In the genomic region with DNA sequence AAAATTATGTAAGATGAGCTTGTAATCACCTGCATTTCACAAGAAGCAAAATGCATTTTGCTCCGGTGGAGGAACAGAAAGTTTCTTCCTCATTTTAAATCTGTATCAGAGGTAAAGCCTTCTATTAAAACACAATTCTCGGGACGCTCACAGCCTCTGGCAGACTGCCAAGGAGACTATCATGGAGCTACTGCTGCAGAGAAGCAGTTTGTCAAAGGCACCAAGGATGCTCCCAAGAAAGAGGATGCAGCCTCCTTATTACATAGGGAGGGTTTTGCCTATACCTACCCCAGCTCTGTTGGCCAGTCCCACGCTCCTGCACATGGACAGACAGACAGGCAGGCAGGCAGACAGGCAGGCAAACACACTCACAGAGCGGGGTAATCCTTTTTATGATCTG, we compare ENCODE assay signal across 10 mouse cellular contexts. TPM values are rescaled to one million over a fixed set of nuclear protein-coding genes. Genes with fewer than 3 reads are reported as not detected.
DNase-seq lines count a peak whose midpoint lies in the region; ATAC-seq and TF ChIP-seq lines count a peak whose summit lies in the region.
"Had no signal": no experiment of that assay in that cellular context is flagged by ENCODE, and none has a peak within 500 bp of the region (broad histone marks: within the 10 kb centered on the region; RNA-seq: fewer than 3 reads in every experiment).

No protein-coding gene starts in this region.

- no peak for DNase-seq in forebrain, embryonic 11.5 days (ENCODE audit: low spot score)
- DNase-seq in left cerebral cortex, adult 2 months (ENCODE audit: extremely low spot score in 1 of 2, low spot score in 2 of 2) = peak in 1 of 2 experiments; percentile 56
- DNase-seq in left cerebral cortex, postnatal 36 days (ENCODE audit: low spot score in 2 of 2) = no peak
- peak; percentile 41 for DNase-seq in adrenal gland, postnatal 25 days
- no peak for DNase-seq in thymus, adult 2 months
- DNase-seq in T-cell, adult 2 months (ENCODE audit: low spot score) = no peak

- H3K36me3 ChIP-seq in forebrain, embryonic 13.5 days (ENCODE audit: poor library complexity, severe bottlenecking) = no peaks in the 10 kb centered on the region
- no peaks in the 10 kb centered on the region for H3K36me3 ChIP-seq in forebrain, embryonic 11.5 days (ENCODE audit: control insufficient read depth, insufficient read depth, low read length)
- H3K36me3 ChIP-seq in hindbrain, embryonic 16.5 days (ENCODE audit: control insufficient read depth, insufficient read depth, low read length) = no peaks in the 10 kb centered on the region
- H3K36me3 ChIP-seq in thymus, adult 2 months (ENCODE audit: control insufficient read depth, insufficient read depth, low read length) = no peaks in the 10 kb centered on the region
- H3K36me3 ChIP-seq: heart, embryonic 15.5 days; limb, embryonic 13.5 days had no signal

- TF ChIP-seq CTCF in left cerebral cortex, adult 2 months (IDR thresholded peaks at IDR 0.05) = no peak
- TF ChIP-seq CTCF in thymus, adult 2 months (IDR thresholded peaks at IDR 0.05; ENCODE audit: borderline replicate concordance, control insufficient read depth, extremely low read depth, insufficient read depth, low read length, poor library complexity) = no peak

- WGBS in forebrain, embryonic 13.5 days = 33% methylated on average over 5 of the region's 5 CpGs
- 61% methylated on average over 5 of the region's 5 CpGs for WGBS in forebrain, embryonic 11.5 days
- WGBS in hindbrain, embryonic 16.5 days = 28% methylated on average over 5 of the region's 5 CpGs
- 28% methylated on average over 5 of the region's 5 CpGs for WGBS in thymus, adult 2 months

- ATAC-seq in forebrain, embryonic 13.5 days = peak; percentile 53; the same call in 1 of the 2 replicates
- no peak for ATAC-seq in forebrain, embryonic 11.5 days (replicated peaks; ENCODE audit: low FRiP score)
- 0 out of 2 replicates have a peak, but pooled peaks have one; percentile 43 for ATAC-seq in hindbrain, embryonic 16.5 days

- H3K4me3 ChIP-seq in forebrain, embryonic 13.5 days = no peak overlapping the region
- H3K4me3 ChIP-seq in forebrain, embryonic 11.5 days (ENCODE audit: low read depth, low read length) = no peak overlapping the region
- no peak overlapping the region for H3K4me3 ChIP-seq in left cerebral cortex, adult 2 months
- no peak overlapping the region for H3K4me3 ChIP-seq in hindbrain, embryonic 16.5 days (ENCODE audit: low read length)
- H3K4me3 ChIP-seq in thymus, adult 2 months (ENCODE audit: control insufficient read depth, insufficient read depth, low read length) = no peak overlapping the region
- H3K4me3 ChIP-seq: heart, embryonic 15.5 days; limb, embryonic 13.5 days had no signal

- no peaks in the 10 kb centered on the region for H3K9me3 ChIP-seq in forebrain, embryonic 13.5 days (replicated peaks)
- H3K9me3 ChIP-seq in forebrain, embryonic 11.5 days (ENCODE audit: control insufficient read depth, low read length) = no peaks in the 10 kb centered on the region
- H3K9me3 ChIP-seq in hindbrain, embryonic 16.5 days (ENCODE audit: control insufficient read depth, low read length) = no peaks in the 10 kb centered on the region
- H3K9me3 ChIP-seq: heart, embryonic 15.5 days; limb, embryonic 13.5 days had no signal

- H3K4me1 ChIP-seq in forebrain, embryonic 13.5 days = peaks cover 31% of the 10 kb centered on the region
- H3K4me1 ChIP-seq in forebrain, embryonic 11.5 days (replicated peaks; ENCODE audit: control insufficient read depth, insufficient read depth, low read length) = peaks cover 3% of the 10 kb centered on the region
- H3K4me1 ChIP-seq in hindbrain, embryonic 16.5 days (ENCODE audit: control insufficient read depth, insufficient read depth, low read depth, low read length) = peaks cover 9% of the 10 kb centered on the region
- no peaks in the 10 kb centered on the region for H3K4me1 ChIP-seq in thymus, adult 2 months (replicated peaks; ENCODE audit: control insufficient read depth, insufficient read depth, low read length)
- H3K4me1 ChIP-seq: heart, embryonic 15.5 days had no signal

- H3K27ac ChIP-seq in forebrain, embryonic 13.5 days = peak overlapping the region; percentile 11; the same call in 1 of the 2 replicates
- H3K27ac ChIP-seq in forebrain, embryonic 11.5 days (ENCODE audit: low read depth, low read length) = no peak overlapping the region
- H3K27ac ChIP-seq in left cerebral cortex, adult 2 months = peak overlapping the region; percentile 32; the same call in 1 of the 2 replicates
- H3K27ac ChIP-seq in hindbrain, embryonic 16.5 days (ENCODE audit: low read depth, low read length) = peak overlapping the region; percentile 59; the same call in 1 of the 2 replicates
- no peak overlapping the region for H3K27ac ChIP-seq in thymus, adult 2 months (ENCODE audit: control insufficient read depth, insufficient read depth, low read length)
- H3K27ac ChIP-seq: heart, embryonic 15.5 days; limb, embryonic 13.5 days had no signal

- TF ChIP-seq POLR2A in thymus, adult 2 months (IDR thresholded peaks at IDR 0.05; ENCODE audit: control insufficient read depth, extremely low read depth, insufficient read depth, low read length, poor library complexity) = no peak

- intact Hi-C loops in left cerebral cortex, adult 2 months (cut with DNase I) = loop anchor here (5.0 kb wide), 1 partner anchor 217 kb away; no protein-coding TSS in a partner anchor
- intact Hi-C loops in left cerebral cortex, postnatal 36 days (cut with DNase I) = no loop called here

- peak overlapping the region; percentile 19; the same call in 1 of the 2 replicates for H3K4me2 ChIP-seq in forebrain, embryonic 13.5 days
- no peak overlapping the region for H3K4me2 ChIP-seq in forebrain, embryonic 11.5 days (ENCODE audit: low read depth, low read length, severe bottlenecking)
- no peak overlapping the region; the same call in 1 of the 2 replicates for H3K4me2 ChIP-seq in hindbrain, embryonic 16.5 days (ENCODE audit: low read length)
- H3K4me2 ChIP-seq: heart, embryonic 15.5 days; limb, embryonic 13.5 days had no signal

- H3K9ac ChIP-seq in forebrain, embryonic 13.5 days = 0 out of 2 replicates have a peak overlapping the region, but pooled peaks have one; percentile 26
- no peak overlapping the region for H3K9ac ChIP-seq in forebrain, embryonic 11.5 days (ENCODE audit: low read length)
- H3K9ac ChIP-seq in hindbrain, embryonic 16.5 days (ENCODE audit: low read depth, low read length) = no peak overlapping the region; the same call in 1 of the 2 replicates
- H3K9ac ChIP-seq: heart, embryonic 15.5 days; limb, embryonic 13.5 days had no signal

- no peaks in the 10 kb centered on the region for H3K27me3 ChIP-seq in forebrain, embryonic 13.5 days
- no peaks in the 10 kb centered on the region for H3K27me3 ChIP-seq in forebrain, embryonic 11.5 days (ENCODE audit: control insufficient read depth, insufficient read depth, low read length)
- no peaks in the 10 kb centered on the region for H3K27me3 ChIP-seq in hindbrain, embryonic 16.5 days (replicated peaks; ENCODE audit: control insufficient read depth, insufficient read depth, low read length)
- H3K27me3 ChIP-seq in thymus, adult 2 months (ENCODE audit: control insufficient read depth, insufficient read depth, low read length) = no peaks in the 10 kb centered on the region
- H3K27me3 ChIP-seq: heart, embryonic 15.5 days; limb, embryonic 13.5 days had no signal

RNA-seq across cellular contexts. Expression of a gene that starts 16.4 kb away (rescaled TPM):
- 3.5 TPM in 2 replicates for polyA plus RNA-seq in forebrain, embryonic 13.5 days (2015; fragmentation: Nextera tagmentation; extraction: Ambion mirVana)
- 3.8 and 4.0 TPM in 2 replicates for polyA plus RNA-seq in forebrain, embryonic 11.5 days (2014; fragmentation: Nextera tagmentation; extraction: Ambion mirVana)
- total RNA-seq in left cerebral cortex, adult 2 months (2021) = 10 to 100 TPM; 43.2 to 44.3 TPM
- total RNA-seq in left cerebral cortex, postnatal 36 days (2021) = 10 to 100 TPM; 39.8 to 51.9 TPM
- total RNA-seq in adrenal gland, postnatal 25 days (2021) = 15.2 and 18.2 TPM in 2 replicates
- 2.3 and 3.4 TPM in 2 replicates for polyA plus RNA-seq in hindbrain, embryonic 16.5 days (2015; fragmentation: Nextera tagmentation; extraction: Ambion mirVana)
- 6.1 and 6.7 TPM in 2 replicates for polyA plus RNA-seq in thymus, adult 2 months (2012; rRNA removed)

Comparison
In these comparisons a context has a peak if more than half of its experiments do, and no peak if none do; other contexts are left out.
1. H3K27ac ChIP-seq: peak in forebrain, embryonic 13.5 days (single experiment), left cerebral cortex, adult 2 months (single experiment) and hindbrain, embryonic 16.5 days (single experiment); none in forebrain, embryonic 11.5 days (single experiment) and thymus, adult 2 months (single experiment).